9 mouse cellular contexts compared by ENCODE assay signal in genomic region chr4:40953521-40953920, GRCm38 (mm10). TPM values are rescaled to one million over a fixed set of nuclear protein-coding genes. Genes with fewer than 3 reads are reported as not detected.
DNase-seq lines count a peak whose midpoint lies in the region; ATAC-seq lines count a peak whose summit lies in the region.
"Had no signal": no experiment of that assay in that cellular context is flagged by ENCODE, and none has a peak within 500 bp of the region (broad histone marks: within the 10 kb centered on the region; RNA-seq: fewer than 3 reads in every experiment).

No protein-coding gene starts in this region.

- no peaks in the 10 kb centered on the region for H3K9me3 ChIP-seq in kidney, embryonic 15.5 days (replicated peaks)
- H3K9me3 ChIP-seq: megakaryocyte, embryonic 14.5 days had no signal

- H3K4me1 ChIP-seq in kidney, embryonic 15.5 days = peaks cover 10% of the 10 kb centered on the region

- peaks cover 80% of the 10 kb centered on the region for H3K36me3 ChIP-seq in kidney, embryonic 15.5 days

- no peak overlapping the region for H3K9ac ChIP-seq in kidney, embryonic 15.5 days

- no peak overlapping the region for H3K4me3 ChIP-seq in kidney, embryonic 15.5 days (replicated peaks)
- H3K4me3 ChIP-seq: megakaryocyte, embryonic 14.5 days had no signal

- H3K27ac ChIP-seq in kidney, embryonic 15.5 days = no peak overlapping the region

- ATAC-seq in kidney, embryonic 15.5 days (replicated peaks; ENCODE audit: low FRiP score) = no peak

- 95% methylated on average over 1 of the region's 1 CpGs for WGBS in kidney, embryonic 15.5 days

- H3K4me2 ChIP-seq in kidney, embryonic 15.5 days = no peak overlapping the region

- DNase-seq in kidney, adult 18-20 months = peak; percentile 57
- peak; percentile 70 for DNase-seq in ES-CJ7 (ENCODE audit: low read depth, low spot score)
- DNase-seq in embryo, embryonic 11 days = peak; percentile 14
- peak; percentile 45 for DNase-seq in lung, postnatal 36 days
- no peak for DNase-seq in layer of hippocampus, adult 8-10 months (ENCODE audit: low spot score in 2 of 2)
- DNase-seq in left cerebral cortex, adult 11 months (ENCODE audit: low spot score) = no peak
- no peak for DNase-seq in frontal cortex, postnatal 10 days (ENCODE audit: low spot score in 2 of 2)

- H3K27me3 ChIP-seq in kidney, embryonic 15.5 days = no peaks in the 10 kb centered on the region
- H3K27me3 ChIP-seq: megakaryocyte, embryonic 14.5 days had no signal

RNA-seq across cellular contexts. Expression of gene Chmp5, which starts 5.3 kb away (rescaled TPM):
- polyA plus RNA-seq in kidney, embryonic 15.5 days (2015; fragmentation: Nextera tagmentation; extraction: Ambion mirVana) = 114 and 121 TPM in 2 replicates
- 10 to 100 TPM; 67.5 to 80.0 (median 74.2) TPM for total RNA-seq in layer of hippocampus, adult 8-10 months (2022)

RNA-seq across cellular contexts. Expression of gene Bag1, which starts 5.4 kb away (rescaled TPM):
- polyA plus RNA-seq in kidney, embryonic 15.5 days (2015; fragmentation: Nextera tagmentation; extraction: Ambion mirVana) = 218 and 220 TPM in 2 replicates
- 100 to 1,000 TPM; 134 to 161 (median 142) TPM for total RNA-seq in layer of hippocampus, adult 8-10 months (2022)

RNA-seq across cellular contexts. Expression of gene Nfx1, which starts 17.2 kb away (rescaled TPM):
- 87.3 and 87.9 TPM in 2 replicates for polyA plus RNA-seq in kidney, embryonic 15.5 days (2015; fragmentation: Nextera tagmentation; extraction: Ambion mirVana)
- total RNA-seq in layer of hippocampus, adult 8-10 months (2022) = 10 to 100 TPM; 69.6 to 78.0 (median 76.1) TPM

RNA-seq across cellular contexts. Expression of gene Spink4, which starts 33.7 kb away (rescaled TPM):
- polyA plus RNA-seq in kidney, embryonic 15.5 days (2015; fragmentation: Nextera tagmentation; extraction: Ambion mirVana) = 1.1 and 31.9 TPM in 2 replicates
- not detected for total RNA-seq in layer of hippocampus, adult 8-10 months (2022)

Comparison
In these comparisons a context has a peak if more than half of its experiments do, and no peak if none do; other contexts are left out.
1. DNase-seq: peak in kidney, adult 18-20 months (single experiment), ES-CJ7 (single experiment), embryo, embryonic 11 days (single experiment) and lung, postnatal 36 days (single experiment); none in layer of hippocampus, adult 8-10 months (0 of 2), left cerebral cortex, adult 11 months (single experiment) and frontal cortex, postnatal 10 days (0 of 2).